Mouse (Mus musculus): ENCODE results near the gene Cdc14a.

DNA sequence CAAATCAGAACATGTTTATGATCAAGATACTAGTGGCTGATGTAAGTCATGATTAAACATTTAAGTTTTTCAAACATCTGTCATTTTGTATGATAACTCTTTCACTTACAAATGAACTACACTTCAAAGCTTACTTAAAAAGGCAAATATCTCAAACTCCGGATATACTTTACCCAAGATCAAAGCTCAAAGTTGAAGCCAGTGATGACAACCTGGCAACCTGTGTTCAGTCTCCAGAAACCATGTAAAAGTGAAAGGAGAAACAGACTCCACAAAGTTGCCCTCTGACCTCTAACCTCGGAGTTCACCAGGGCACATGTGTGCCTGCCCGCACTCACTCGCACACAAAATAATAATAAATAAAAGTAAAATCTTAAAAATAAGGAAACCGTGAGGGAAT is 49.3 kb downstream of the Cdc14a start:
- TF ChIP-seq CTCF (IDR thresholded peaks at IDR 0.05; ENCODE audit: extremely low read depth, insufficient read depth, insufficient read length, insufficient replicate concordance), result no peak
- TF ChIP-seq POLR2A (IDR thresholded peaks at IDR 0.05; ENCODE audit: low read depth, low read length), result no peak
